Mouse (Mus musculus) neutrophil, adult 5-6 weeks (primary cell): ENCODE data around the gene Tuft1. TPM values are rescaled to one million over a fixed set of nuclear protein-coding genes. Genes with fewer than 3 reads are reported as not detected.
"Not testable (repeated sequence)": the region's sequence is repeated elsewhere in the genome, so short reads cannot be mapped to it uniquely, and the experiment has no call there.

ENCODE experiments used
- ATAC-seq: fragments of 151-379, 151-347 bp; 2 replicates; pipeline ENCODE4 v1.8.0; 2017; ENCODE audit warnings: mild to moderate bottlenecking, moderate TSS enrichment; ENCODE audit not compliant: insufficient number of reproducible peaks, poor library complexity, low FRiP score, severe bottlenecking; ENCODE audit errors: extremely low read depth
- total RNA-seq: library from RNA; stranded (forward); fragments of 200-1000 nt; gene quantifications from 2 replicates; pipeline ENCODE4 v1.2.3, GENCODE M21; 2017

Tuft1 gene
- total RNA-seq = 4.1 and 4.9 TPM in 2 replicates

- peak; percentile 91 for ATAC-seq
These were observed at the start of gene Tuft1 for GRCm38 (mm10) chr3:94658740-94659095. Tuft1 (minus strand) TSS chr3:94658872.

DNA sequence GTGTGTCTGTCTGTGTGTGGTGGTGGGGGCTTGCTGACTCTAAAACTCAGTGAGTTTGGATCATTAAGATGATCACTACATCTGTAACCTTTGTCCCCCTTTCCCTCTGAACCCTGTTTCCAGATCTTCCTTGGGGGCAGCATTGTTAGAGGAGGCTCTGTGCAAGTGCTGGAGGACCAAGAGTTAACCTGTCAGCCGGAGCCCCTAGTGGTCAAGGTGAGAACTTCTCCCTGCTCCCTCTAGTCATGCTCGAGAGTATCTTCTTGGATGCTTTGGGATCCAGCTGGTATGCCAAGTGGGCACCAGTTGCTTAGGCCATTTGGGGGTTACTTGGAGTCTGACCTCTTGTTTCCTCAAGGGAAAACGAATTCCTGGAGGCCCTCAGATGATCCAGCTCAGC is 44.7 kb upstream of the Tuft1 start:
- peak; percentile 40; the same call in 1 of the 2 replicates for ATAC-seq

GRCm38 (mm10) chr3:94702856-94703255 is 44.2 kb upstream of the Tuft1 start:
- ATAC-seq = no peak

DNA sequence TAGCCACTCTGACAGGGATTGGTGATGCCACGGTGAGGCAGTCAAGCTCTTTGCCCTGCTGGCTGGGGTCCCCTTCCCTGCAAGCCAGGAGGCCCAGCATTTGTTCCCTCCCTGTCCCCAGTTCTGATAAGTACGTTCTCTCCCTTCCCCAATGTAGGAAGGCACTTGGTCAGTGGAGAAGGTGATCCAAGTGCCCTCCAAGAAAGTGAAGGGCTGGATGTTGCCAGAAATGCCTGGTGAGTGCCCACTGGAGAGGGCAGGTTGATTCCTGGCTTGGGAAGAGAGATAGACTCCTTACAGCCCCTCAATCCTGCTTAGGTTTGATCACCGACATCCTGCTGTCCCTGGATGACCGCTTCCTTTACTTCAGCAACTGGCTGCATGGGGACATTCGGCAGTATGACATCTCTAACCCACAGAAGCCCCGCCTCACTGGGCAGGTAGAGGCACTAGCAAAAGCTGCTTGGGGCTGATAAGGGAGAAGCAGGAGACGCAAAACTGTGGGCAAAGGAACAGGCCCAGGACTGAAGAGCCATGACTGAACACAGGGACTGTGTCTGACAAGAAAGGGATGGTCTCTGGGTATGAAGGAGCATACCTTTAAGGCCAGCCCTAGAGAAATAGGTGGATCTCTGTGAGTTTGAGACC is 43.6 kb upstream of the Tuft1 start:
- ATAC-seq = not testable (repeated sequence)

- not testable (repeated sequence) for ATAC-seq
These were observed 37.6 kb upstream of the Tuft1 start for GRCm38 (mm10) chr3:94696257-94696656.

DNA sequence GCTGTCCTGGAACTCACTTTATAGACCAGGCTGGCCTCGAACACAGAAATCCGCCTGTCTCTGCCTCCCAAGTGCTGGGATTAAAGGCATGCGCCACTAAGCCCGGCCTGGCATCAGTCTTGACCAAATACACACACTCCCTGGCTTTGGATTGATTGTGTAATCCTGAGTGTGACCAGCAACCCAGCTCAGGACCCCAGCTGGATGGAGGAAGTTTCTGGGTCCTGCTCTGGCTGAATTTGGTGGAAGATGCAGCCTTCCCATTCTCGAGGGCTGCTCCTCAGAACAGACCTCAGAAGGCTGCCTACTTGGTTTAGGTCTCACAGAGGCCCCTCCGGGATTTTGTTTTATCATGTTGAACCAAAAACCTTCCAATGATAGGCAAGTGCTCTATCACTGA is 36.9 kb upstream of the Tuft1 start:
- ATAC-seq = not testable (repeated sequence)

- ATAC-seq = not testable (repeated sequence)
These were observed 35.2 kb upstream of the Tuft1 start for GRCm38 (mm10) chr3:94693874-94694273.

DNA sequence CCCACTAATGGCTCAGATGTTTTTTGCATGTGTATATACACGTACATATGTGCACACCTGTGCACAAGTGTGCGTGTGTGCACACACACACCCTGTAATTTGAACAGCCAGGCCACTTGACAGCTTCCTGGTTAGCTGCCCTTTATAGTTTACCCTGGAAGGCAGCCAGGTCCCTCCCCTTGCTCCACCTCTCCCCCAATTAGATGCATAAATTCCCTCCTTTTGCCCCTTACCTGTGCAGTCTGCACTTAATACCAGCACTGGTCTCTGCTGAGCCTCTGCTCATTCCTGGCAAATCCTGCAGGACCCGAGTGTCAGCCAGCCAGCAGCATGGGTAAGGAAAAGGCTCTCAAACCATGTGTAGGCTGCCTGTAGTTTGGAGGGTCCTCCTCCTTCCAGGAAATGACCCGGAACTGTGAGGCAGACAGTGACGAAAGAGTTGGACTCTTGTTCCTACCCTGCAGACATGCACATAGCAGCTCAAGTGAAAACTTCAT is 34.7 kb upstream of the Tuft1 start, which contains the start of gene Selenbp2:
Selenbp2 (plus strand) TSS at position 228 of the 497 bp plus-strand sequence.
- ATAC-seq = no peak

DNA sequence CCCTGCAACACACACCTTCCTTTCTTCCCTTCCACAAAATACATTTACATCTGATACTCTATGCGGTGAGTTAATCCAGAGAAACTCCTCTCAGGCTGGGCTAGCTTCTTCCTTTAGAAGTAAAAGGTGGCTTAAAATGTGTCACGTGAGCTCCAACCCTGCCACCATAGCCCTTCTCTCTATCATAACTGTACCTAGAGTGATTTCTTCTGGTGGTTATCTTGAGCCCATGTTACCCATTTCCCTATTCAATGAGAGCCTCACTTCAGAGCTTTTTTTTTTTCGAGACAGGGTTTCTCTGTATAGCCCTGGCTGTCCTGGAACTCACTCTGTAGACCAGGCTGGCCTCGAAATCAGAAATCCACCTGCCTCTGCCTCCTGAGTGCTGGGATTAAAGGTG is 33.0 kb upstream of the Tuft1 start:
- ATAC-seq = not testable (repeated sequence)

DNA sequence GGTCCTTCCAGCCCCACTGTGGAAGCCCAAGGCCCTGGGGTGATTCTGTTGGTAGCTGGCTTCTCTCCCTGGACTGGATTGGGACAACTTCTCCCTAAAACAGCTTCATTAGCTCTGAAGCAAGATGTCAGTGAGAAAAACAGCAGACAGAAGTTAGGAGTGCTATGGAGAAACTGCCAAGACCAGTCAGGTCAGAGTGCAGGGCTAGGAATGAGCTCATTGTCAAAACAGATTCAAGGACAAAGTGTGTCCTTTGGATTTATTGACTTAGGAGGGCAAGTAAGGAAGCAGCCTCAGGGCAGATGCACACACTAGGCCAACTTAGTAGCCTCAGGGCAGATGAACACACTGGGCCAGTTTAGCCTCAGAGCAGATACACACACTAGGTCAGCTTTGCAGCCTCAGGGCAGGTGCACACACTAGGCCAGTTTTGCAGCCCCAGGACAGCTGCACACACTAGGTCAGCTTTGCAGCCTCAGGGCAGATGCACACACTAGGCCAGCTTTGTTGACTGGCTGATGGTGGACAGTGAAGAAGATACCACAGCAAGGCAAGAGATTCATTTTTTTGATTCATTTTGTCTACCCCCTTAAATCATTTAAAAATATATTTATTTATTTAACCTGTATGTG is 32.1 kb upstream of the Tuft1 start:
- no peak for ATAC-seq

- not testable (repeated sequence) for ATAC-seq
These were observed 31.5 kb upstream of the Tuft1 start for GRCm38 (mm10) chr3:94690162-94690561.

DNA sequence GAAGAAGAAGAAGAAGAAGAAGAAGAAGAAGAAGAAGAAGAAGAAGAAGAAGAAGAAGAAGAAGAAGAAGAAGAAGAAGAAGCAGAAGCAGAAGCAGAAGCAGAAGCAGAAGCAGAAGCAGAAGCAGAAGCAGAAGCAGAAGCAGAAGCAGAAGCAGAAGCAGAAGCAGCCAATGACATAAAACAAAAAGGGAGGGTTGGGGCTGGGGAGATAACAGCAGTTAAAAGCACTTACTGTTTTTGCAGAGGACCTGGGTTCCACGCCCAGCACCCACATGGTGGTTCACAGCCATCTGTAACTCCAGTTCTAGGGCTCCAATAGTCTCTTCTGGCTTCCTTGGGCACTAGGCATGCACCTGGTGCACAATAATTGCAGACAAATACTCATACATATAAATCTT is 30.5 kb upstream of the Tuft1 start:
- ATAC-seq = not testable (repeated sequence)

DNA sequence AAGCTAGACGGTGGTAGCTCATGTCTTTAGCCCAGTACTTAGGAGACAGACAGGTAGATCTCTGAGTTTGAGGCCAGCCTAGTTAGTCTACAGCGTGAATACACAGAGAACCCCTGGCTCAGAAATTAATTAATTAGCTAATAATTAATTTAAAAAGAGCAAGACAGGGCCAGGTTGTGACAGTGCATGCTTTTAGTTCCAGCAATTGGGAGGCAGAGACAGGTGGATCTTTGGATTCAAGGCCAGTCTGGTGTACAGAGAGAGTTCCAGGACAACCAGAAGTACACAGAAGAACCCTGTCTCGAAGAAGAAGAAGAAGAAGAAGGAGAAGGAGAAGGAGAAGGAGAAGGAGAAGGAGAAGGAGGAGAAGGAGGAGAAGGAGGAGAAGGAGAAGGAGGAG is 30.0 kb upstream of the Tuft1 start:
- ATAC-seq = not testable (repeated sequence)

DNA sequence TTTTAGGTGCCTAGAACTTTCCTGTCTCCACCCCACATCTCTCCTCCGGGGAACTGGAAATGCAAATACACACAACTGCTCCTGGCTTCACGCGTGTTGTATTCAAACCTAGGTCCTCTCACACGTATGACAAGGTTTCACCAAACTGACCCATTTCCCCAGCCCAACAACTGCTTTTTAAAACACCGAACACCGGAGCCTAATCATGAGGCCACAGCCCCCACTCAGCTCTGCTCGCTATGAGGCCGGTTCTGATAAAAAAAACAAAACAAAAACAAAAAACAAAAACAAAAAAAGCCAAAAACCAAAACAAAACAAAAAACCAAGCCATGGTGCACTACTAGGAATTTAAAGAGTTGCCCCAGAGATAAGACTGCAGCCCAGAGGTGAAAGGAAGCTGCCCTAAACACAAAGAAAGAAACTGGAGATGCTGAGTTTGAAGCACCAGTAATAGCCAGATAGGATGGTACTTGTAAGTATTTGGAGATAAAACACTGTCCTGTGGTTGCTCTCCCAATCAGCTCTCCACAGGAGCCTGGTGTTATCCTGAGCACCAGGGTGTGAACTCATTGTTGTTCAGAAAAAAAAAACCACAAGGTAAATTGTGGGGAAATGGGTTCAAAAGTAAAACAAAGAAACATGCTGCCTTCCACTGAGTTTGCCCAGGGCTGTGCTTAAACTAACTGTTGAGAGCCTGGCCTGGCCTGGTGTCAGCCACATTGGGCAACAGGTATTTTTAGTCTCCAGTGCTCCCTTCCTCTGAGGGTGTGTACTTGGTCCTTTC is 27.5 kb upstream of the Tuft1 start:
- ATAC-seq = not testable (repeated sequence)

DNA sequence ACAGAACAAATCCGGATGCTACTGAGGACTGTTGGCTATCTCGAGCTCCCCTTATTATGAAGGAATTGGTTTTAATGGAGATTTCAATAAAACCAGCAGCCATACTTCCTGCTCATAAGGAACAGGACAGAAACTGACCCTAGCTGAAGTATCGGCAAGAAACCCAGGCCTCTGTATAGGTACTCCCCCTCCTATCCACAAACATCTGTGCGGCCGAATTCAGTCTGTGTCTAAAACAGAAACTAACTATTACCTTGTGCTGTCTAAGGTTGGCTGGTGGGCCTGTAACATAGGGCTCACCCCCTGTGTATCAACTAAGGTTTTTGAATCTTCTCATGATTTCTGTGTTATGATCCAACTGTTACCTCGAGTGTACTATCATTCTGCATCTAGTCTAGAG is 25.0 kb upstream of the Tuft1 start:
- no peak for ATAC-seq

DNA sequence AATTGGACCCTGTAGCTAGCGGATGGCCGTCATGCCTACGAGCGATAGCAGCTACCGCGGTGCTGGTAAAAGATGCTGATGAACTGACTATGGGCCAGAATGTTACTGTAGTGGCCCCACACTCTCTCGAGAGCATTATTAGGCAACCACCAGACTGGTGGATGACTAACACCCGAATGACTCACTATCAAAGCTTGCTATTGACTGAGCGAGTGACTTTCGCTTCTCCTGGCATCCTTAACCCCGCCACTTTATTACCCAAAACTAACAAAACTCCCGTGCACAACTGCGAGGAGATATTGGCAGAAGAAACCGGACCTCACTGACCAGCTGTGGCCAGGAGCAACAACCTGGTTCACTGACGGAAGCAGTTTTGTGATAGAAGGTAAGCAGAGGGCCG is 22.1 kb upstream of the Tuft1 start:
- ATAC-seq = no peak

DNA sequence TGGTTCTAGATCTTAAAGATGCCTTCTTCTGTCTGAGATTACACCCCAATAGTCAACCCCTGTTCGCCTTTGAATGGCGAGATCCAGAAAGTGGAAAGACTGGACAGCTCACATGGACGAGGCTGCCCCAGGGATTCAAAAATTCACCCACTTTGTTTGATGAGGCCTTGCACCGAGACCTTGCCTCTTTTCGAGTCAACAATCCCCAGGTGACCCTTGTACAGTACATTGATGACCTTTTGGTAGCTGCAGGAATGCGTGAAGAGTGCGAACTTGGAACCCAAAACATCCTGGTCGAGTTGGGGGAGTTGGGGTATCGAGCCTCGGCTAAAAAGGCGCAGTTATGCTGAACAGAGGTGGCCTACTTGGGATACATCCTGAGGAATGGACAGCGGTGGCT is 21.4 kb upstream of the Tuft1 start:
- not testable (repeated sequence) for ATAC-seq

GRCm38 (mm10) chr3:94679351-94679841 is 20.7 kb upstream of the Tuft1 start:
- ATAC-seq = no peak

GRCm38 (mm10) chr3:94675101-94675500 is 16.4 kb upstream of the Tuft1 start:
- ATAC-seq = not testable (repeated sequence)
